Mouse (Mus musculus): Measurements from ENCODE around the gene Phf14. TPM values are rescaled to one million over a fixed set of nuclear protein-coding genes. Genes with fewer than 3 reads are reported as not detected.
"Not testable (repeated sequence)": the region's sequence is repeated elsewhere in the genome, so short reads cannot be mapped to it uniquely, and the experiment has no call there.

The Phf14 gene
- 11.0 and 14.8 TPM in 2 replicates for polyA plus RNA-seq (2015; fragmentation: Nextera tagmentation; extraction: Ambion mirVana)

- no peaks in the 10 kb centered on the region for H3K27me3 ChIP-seq
- no peaks in the 10 kb centered on the region for H3K9me3 ChIP-seq (replicated peaks)
- peak within 1 kb of the TSS; percentile 86 for H3K27ac ChIP-seq (replicated peaks)
- peaks cover 29% of the 10 kb centered on the region for H3K4me1 ChIP-seq (replicated peaks)
- H3K9ac ChIP-seq = peak within 1 kb of the TSS; percentile 82
- H3K4me2 ChIP-seq = peak within 1 kb of the TSS; percentile 76
- peaks cover 18% of the 10 kb centered on the region for H3K36me3 ChIP-seq (replicated peaks)
- WGBS (ENCODE audit: insufficient replicate concordance) = under 1% methylated on average over 59 of the region's 59 CpGs
- peak within 1 kb of the TSS; percentile 78 for H3K4me3 ChIP-seq (replicated peaks)
- peak; percentile 99 for ATAC-seq (ENCODE audit: insufficient read depth)
These were observed at the start of gene Phf14, which contains the start of gene Ndufa4 for GRCm38 (mm10) chr6:11907269-11908032. Gene Phf14, plus strand, starts transcription at chr6:11907809. Gene Ndufa4, minus strand, starts transcription at chr6:11907497.

DNA sequence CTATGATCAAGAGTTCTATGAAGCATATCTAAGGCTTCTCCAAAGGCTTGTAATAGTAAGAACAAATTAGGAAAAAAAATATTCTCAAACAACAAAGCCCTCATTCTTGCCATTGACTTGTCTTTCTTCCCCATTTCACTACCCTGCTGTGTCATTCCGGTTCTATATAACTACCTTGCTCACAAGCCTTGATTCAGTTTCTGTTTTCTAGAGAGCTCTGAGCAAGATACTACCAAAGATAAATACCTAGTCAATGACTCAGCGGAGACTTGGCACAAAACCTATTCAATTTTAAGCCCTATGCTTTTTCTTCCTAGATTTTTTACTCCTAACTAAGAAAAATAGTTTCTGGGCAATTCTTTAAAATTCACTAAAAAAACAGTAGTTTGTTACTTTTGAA, 32.2 kb upstream of the Phf14 start:
- H3K4me1 ChIP-seq (replicated peaks); H3K4me3 ChIP-seq (replicated peaks); H3K9me3 ChIP-seq (replicated peaks); H3K36me3 ChIP-seq (replicated peaks); H3K9ac ChIP-seq; H3K4me2 ChIP-seq; ATAC-seq (ENCODE audit: insufficient read depth); H3K27me3 ChIP-seq; H3K27ac ChIP-seq (replicated peaks): not testable (repeated sequence)
- WGBS (ENCODE audit: insufficient replicate concordance) = no CpG with 5 or more reads among the region's 2 CpGs

DNA sequence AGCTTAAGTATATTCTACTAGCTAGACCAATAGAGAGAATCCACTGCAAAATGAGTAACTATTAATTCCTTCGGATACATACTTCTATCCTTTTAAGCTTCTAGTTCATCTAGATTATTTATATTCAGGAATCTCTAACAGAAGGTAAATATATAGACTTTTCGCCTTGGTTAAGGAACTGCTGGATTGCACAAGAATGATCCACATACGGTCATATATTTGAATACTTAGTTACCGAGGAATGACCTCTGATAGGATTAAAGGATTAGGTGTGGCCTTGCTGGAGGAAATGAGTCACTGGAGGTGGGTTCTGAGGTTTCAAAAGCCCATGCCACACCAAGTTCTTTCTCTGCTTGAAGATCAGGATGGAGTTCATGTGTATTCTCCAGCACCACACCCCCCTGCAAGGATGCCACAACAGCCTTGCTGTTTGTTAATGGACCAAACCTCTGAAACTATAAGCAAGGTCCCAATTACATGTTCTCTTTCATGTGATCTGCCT, 6.7 kb upstream of the Phf14 start:
- Histone ChIP-seq H3K27ac (replicated peaks) (no peak overlapping the region), H3K36me3 (replicated peaks) (peaks cover 46% of the 10 kb centered on the region), H3K27me3 (no peaks in the 10 kb centered on the region), H3K4me3 (replicated peaks) (no peak overlapping the region), H3K9ac (no peak overlapping the region), H3K9me3 (replicated peaks) (no peaks in the 10 kb centered on the region), H3K4me1 (replicated peaks) (peaks cover 8% of the 10 kb centered on the region), H3K4me2 (no peak overlapping the region)
- no peak for ATAC-seq (ENCODE audit: insufficient read depth)
- 80% methylated on average over 4 of the region's 4 CpGs for WGBS (ENCODE audit: insufficient replicate concordance)

- 0% methylated on average over 5 of the region's 5 CpGs for WGBS (ENCODE audit: insufficient replicate concordance)
These were observed 730 bp upstream of the Phf14 start for GRCm38 (mm10) chr6:11906890-11907268.

DNA sequence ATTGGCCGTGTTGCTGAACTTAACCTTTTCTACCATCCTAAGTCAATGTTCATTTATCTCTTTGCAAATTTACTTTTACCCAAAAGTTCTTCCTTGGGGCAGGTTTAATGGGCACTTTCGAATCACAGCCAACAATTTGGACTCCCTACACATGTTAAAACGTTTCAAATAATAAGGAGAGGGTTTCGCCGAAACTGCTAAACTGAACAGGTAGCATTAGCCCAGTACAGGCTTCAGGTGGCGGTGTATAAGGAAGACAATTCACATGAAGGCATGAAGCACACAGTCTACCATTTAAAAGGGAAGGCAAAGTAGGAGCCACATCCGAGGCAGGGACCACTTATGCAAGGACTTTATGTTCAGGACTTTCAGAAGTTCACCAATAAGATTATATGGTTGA, 561 bp downstream of the Phf14 start:
- H3K27me3 ChIP-seq = no peaks in the 10 kb centered on the region
- no peak for ATAC-seq (ENCODE audit: insufficient read depth)
- H3K9me3 ChIP-seq (replicated peaks) = no peaks in the 10 kb centered on the region
- WGBS (ENCODE audit: insufficient replicate concordance) = 11% methylated on average over 7 of the region's 7 CpGs
- peak overlapping the region; percentile 76 for H3K4me2 ChIP-seq
- peak overlapping the region; percentile 78 for H3K4me3 ChIP-seq (replicated peaks)
- peak overlapping the region; percentile 62 for H3K9ac ChIP-seq
- peak overlapping the region; percentile 46; the same call in 1 of the 2 replicates for H3K27ac ChIP-seq (replicated peaks)
- H3K36me3 ChIP-seq (replicated peaks) = peaks cover 15% of the 10 kb centered on the region; the same call in 1 of the 2 replicates
- peaks cover 29% of the 10 kb centered on the region for H3K4me1 ChIP-seq (replicated peaks)

More at GRCm38 (mm10) chr6:11906890-11907268, 730 bp upstream of the Phf14 start:
- Histone ChIP-seq H3K27ac (replicated peaks) (peak overlapping the region; percentile 86), H3K4me1 (replicated peaks) (peaks cover 29% of the 10 kb centered on the region), H3K27me3 (no peaks in the 10 kb centered on the region), H3K9me3 (replicated peaks) (no peaks in the 10 kb centered on the region), H3K4me3 (replicated peaks) (peak overlapping the region; percentile 78), H3K36me3 (replicated peaks) (peaks cover 23% of the 10 kb centered on the region), H3K4me2 (peak overlapping the region; percentile 76), H3K9ac (peak overlapping the region; percentile 82)
- peak; percentile 10 for ATAC-seq (ENCODE audit: insufficient read depth)

DNA sequence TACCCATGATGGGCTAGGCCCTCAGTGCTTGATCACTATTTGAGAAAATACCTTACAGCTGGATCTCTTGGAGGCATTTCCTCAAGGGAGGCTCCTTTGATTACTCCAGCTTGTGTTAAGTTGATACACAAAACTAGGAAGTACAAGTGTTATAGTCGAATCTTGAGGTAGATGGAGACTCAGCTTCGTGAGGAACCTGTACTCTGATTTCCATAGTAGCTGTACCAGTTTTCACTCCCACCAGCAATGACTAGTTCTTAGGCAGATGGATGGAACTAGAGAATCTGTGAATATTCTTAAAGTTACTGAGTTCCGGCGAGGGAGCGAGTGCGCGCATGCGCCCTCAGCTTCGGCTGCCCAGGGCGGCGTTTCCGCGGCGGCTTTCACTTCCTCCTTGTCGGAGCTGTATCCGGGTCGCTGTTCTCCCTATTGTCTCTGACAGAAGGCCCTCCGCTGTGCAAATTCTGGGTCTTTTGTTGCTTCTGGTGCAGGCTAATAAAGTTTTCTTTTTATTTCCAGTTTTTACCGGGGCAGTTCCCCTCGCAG, 18.0 kb downstream of the Phf14 start:
- Histone ChIP-seq H3K4me3 (replicated peaks) (peak overlapping the region; percentile 91), H3K27ac (replicated peaks) (peak overlapping the region; percentile 88), H3K4me1 (replicated peaks) (peaks cover 25% of the 10 kb centered on the region), H3K36me3 (replicated peaks) (no peaks in the 10 kb centered on the region), H3K4me2 (peak overlapping the region; percentile 91), H3K27me3 (no peaks in the 10 kb centered on the region), H3K9me3 (replicated peaks) (no peaks in the 10 kb centered on the region), H3K9ac (peak overlapping the region; percentile 96)
- peak; percentile 94 for ATAC-seq (ENCODE audit: insufficient read depth)
- under 1% methylated on average over 20 of the region's 20 CpGs for WGBS (ENCODE audit: insufficient replicate concordance)

DNA sequence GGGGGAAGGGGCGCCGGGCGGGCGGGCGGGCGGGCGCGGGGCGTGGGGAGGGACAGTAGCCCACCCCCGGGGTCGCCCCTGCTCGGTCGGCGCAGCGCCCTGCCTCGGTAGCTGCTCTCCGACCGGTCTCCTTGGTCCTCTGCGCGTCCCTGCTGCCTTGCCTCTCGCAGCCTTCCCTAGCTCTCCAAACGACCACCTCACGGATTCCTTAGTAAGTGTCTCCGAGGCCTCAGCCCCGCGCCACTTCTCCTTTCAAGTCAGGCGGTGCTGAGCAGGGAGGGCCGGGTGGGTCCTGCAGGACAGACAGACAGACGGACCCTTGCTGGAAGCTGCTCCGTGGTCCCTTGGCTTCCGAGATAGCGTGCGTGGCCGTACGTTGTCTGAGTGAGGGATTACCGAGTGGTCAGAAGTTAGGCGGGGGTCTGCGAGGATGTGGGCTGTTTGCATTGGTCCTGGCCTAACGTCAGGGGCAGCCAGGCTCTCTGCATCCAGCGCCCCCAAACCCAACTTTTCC, 18.5 kb downstream of the Phf14 start:
- H3K4me3 ChIP-seq (replicated peaks) = peak overlapping the region; percentile 91
- H3K36me3 ChIP-seq (replicated peaks) = no peaks in the 10 kb centered on the region
- peaks cover 25% of the 10 kb centered on the region for H3K4me1 ChIP-seq (replicated peaks)
- peak; percentile 72 for ATAC-seq (ENCODE audit: insufficient read depth)
- no peaks in the 10 kb centered on the region for H3K27me3 ChIP-seq
- WGBS (ENCODE audit: insufficient replicate concordance) = under 1% methylated on average over 37 of the region's 40 CpGs
- H3K4me2 ChIP-seq = peak overlapping the region; percentile 91
- peak overlapping the region; percentile 88 for H3K27ac ChIP-seq (replicated peaks)
- peak overlapping the region; percentile 96 for H3K9ac ChIP-seq
- H3K9me3 ChIP-seq (replicated peaks) = no peaks in the 10 kb centered on the region

DNA sequence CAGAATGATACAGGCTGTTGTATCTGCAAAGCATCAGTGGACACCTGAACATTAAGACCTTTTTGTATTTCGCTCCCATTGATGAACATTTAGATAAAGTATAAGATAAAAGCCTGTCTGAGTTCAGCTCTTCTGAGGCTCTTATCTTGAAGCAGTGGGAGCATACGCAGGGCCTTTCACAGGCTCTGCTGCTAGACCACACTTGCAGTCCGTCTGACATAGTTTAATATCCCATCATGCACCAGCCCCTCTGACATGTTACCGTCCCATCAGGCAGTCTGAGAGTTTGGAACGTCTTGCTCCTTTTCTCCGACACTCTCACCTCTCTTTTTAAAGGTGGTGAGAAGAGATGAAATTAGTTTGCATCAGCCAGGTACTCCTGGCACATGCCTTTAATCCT, 19.9 kb downstream of the Phf14 start:
- Histone ChIP-seq H3K27ac (replicated peaks) (no peak overlapping the region), H3K4me3 (replicated peaks) (0 out of 2 replicates have a peak overlapping the region, but pooled peaks have one; percentile 91), H3K9me3 (replicated peaks) (no peaks in the 10 kb centered on the region), H3K4me2 (peak overlapping the region; percentile 91), H3K36me3 (replicated peaks) (no peaks in the 10 kb centered on the region), H3K9ac (no peak overlapping the region), H3K27me3 (no peaks in the 10 kb centered on the region), H3K4me1 (replicated peaks) (peaks cover 25% of the 10 kb centered on the region)
- 36% methylated on average over 6 of the region's 6 CpGs for WGBS (ENCODE audit: insufficient replicate concordance)
- ATAC-seq (ENCODE audit: insufficient read depth) = no peak

- 0 out of 2 replicates have a peak, but pooled peaks cover 2% of the 10 kb centered on the region for H3K4me1 ChIP-seq (replicated peaks)
- no peak for ATAC-seq (ENCODE audit: insufficient read depth)
- no peak overlapping the region for H3K9ac ChIP-seq
- no peaks in the 10 kb centered on the region for H3K27me3 ChIP-seq
- no peak overlapping the region for H3K27ac ChIP-seq (replicated peaks)
- 76% methylated on average over 7 of the region's 7 CpGs for WGBS (ENCODE audit: insufficient replicate concordance)
- no peak overlapping the region for H3K4me3 ChIP-seq (replicated peaks)
- H3K4me2 ChIP-seq = no peak overlapping the region
- H3K9me3 ChIP-seq (replicated peaks) = no peaks in the 10 kb centered on the region
- peaks cover 5% of the 10 kb centered on the region; the same call in 1 of the 2 replicates for H3K36me3 ChIP-seq (replicated peaks)
These were observed 25.8 kb downstream of the Phf14 start for GRCm38 (mm10) chr6:11933403-11933802.

GRCm38 (mm10) chr6:11940895-11941294, 33.3 kb downstream of the Phf14 start:
- peaks cover 22% of the 10 kb centered on the region for H3K4me1 ChIP-seq (replicated peaks)
- no peak overlapping the region; the same call in 1 of the 2 replicates for H3K4me2 ChIP-seq
- peak; percentile 75 for ATAC-seq (ENCODE audit: insufficient read depth)
- no peaks in the 10 kb centered on the region for H3K27me3 ChIP-seq
- H3K36me3 ChIP-seq (replicated peaks) = peaks cover 25% of the 10 kb centered on the region
- no peaks in the 10 kb centered on the region for H3K9me3 ChIP-seq (replicated peaks)
- no peak overlapping the region for H3K4me3 ChIP-seq (replicated peaks)
- H3K9ac ChIP-seq = no peak overlapping the region
- no peak overlapping the region; the same call in 1 of the 2 replicates for H3K27ac ChIP-seq (replicated peaks)

DNA sequence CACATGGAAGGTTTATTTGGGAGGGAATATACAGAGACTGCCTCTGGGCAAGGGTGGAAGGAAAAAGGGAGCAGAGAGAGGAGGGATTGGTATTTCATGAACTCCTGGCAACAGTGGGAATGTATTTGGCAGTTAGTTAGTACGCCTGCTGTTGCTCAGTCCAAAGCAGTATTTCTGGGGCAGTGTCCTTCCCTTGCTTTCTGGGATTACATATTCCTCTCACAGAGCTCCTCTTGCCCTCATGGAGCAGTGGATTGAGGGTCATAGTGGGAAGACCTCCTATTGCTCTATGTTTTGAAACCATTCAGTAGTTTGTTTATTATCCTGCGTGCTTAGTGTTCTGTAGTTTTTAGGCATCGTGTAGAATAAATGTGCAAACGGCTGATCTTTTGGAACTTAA, 34.5 kb downstream of the Phf14 start:
- ATAC-seq (ENCODE audit: insufficient read depth) = no peak
- 83% methylated on average over 4 of the region's 4 CpGs for WGBS (ENCODE audit: insufficient replicate concordance)
- H3K9me3 ChIP-seq (replicated peaks) = no peaks in the 10 kb centered on the region

More for the DNA sequence above, 34.5 kb downstream of the Phf14 start:
- Histone ChIP-seq H3K4me3 (replicated peaks) (no peak overlapping the region), H3K27ac (replicated peaks) (no peak overlapping the region), H3K9ac (no peak overlapping the region), H3K36me3 (replicated peaks) (peaks cover 25% of the 10 kb centered on the region), H3K4me1 (replicated peaks) (peaks cover 26% of the 10 kb centered on the region), H3K27me3 (no peaks in the 10 kb centered on the region), H3K4me2 (no peak overlapping the region)
